Mouse (Mus musculus) frontal cortex, postnatal 36 days (tissue): ENCODE measurements around the gene Enkur.
"Not testable (repeated sequence)": the region's sequence is repeated elsewhere in the genome, so short reads cannot be mapped to it uniquely, and the experiment has no call there.

Experiments used
- DNase-seq, 2 experiments: peaks; one replicate each; pipeline ENCODE4 v3.0.0; 2022; ENCODE audit warnings: low spot score in 2 of 2

Enkur gene

DNA sequence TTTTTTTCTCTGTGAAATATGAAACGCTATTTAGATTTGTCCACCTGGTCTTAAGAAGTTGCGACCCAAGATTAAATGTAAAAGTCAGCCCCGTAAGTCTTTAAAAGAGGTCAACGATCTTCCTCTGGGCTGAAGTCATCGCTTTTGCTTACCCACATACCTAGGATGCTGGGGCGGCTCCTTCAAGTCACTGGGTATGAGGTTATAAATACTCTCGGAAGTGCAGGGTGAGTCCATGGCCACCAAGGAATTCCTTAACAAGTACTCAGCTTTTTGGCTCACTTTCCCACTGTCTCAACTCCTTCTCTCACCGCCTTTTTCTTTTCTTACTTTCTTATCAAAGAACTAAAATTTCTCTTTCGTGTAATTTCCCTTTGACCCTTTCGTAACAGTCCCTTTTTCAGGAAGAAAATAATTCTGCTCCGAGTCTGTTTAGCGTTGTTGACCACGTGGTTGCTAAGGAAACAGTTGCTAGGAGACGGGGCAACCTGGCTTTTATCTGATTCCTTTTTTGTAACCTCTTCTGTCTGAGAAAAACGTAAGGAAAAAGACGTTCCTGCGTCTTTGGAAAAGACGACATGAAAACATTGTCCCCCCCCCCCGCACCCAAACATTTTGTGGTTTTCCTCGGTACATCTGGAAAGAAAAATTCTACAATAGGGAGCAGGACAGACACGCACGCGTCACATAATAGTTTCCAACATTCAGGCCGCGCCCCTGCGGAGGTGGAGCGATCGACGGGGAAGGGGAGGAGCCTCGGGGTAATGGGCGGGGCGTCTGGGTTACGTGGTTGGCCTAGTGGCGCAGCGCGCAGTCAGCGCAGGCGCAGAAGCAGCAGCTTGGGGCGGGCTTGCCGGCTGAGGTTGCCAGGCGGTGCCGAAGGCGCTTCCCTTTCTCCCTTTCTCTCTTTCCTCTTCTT lies at the start of gene Enkur, which contains the start of gene Thnsl1:
Enkur (minus strand) TSS at position 454 of the 919 bp plus-strand sequence.
Thnsl1 (plus strand) TSS at position 813 of the 919 bp plus-strand sequence.
- peak; percentile 97 for DNase-seq

DNA sequence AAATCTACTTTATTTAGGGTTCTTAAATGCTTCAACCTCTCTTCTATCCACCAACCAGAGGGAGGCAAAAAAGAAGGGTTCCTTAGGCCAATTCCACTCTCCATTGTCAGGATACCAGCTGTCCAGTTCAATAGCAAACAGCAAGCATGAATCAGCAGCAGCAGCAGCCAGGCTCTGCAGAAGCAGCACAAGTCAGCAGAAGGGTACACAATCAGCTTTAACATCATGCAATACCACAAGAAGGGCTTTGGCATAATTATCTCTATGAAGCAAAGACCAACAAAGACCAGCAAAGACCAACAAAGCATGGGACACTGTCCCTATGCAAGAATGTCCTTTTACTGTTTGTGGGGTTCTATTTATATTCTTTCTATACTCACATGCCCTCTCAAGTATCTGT lies 49.1 kb upstream of the Enkur start:
- no peak for DNase-seq

DNA sequence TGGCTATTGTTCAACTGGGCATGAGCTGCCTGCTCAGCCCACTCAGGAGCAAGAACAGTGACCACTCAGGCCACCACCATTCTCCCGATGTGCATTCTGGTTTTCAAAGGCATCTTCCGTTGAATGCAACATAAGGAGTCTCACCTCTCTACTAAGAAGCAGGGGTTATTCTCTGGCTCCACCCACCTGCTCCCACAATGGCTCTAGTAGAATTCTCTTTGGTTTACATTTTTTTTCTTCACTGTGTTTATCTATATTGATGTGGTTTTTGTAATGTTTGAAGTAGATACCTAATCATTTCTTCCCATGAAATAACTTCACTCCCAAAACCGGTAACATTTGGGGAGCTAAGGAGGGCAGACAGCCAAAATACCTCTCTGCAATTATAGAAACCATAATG lies 48.5 kb upstream of the Enkur start:
- no peak for DNase-seq

DNA sequence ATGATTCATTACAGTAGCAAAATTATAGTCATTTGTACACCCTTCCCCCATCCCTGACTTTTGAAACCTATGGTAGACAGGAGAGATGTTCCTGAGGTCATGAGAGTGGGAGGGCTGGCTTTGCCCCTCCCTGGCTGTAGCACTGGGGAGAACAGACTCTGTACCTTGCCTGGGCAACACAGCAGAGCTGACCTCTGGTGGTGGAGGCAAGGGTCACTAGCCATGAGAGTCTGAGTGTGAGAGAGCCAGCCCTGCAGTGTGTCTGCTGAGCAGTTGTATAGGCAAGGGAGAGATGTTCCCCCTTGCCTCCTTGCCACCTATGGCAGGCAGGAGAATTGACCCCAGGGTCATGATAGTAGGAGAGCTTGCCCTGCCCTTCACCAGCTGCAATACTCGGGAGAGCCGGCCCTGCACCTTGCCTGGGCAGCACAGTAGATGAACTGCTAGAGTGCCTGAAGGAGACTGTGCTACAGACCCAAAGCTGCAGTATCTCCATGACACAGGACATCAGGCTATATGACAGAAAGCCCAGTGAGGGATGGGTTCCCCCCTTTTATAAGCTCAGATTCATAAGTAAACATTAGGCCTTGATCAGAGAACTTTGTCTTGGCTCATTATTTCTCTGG lies 40.4 kb upstream of the Enkur start:
- no peak for DNase-seq

DNA sequence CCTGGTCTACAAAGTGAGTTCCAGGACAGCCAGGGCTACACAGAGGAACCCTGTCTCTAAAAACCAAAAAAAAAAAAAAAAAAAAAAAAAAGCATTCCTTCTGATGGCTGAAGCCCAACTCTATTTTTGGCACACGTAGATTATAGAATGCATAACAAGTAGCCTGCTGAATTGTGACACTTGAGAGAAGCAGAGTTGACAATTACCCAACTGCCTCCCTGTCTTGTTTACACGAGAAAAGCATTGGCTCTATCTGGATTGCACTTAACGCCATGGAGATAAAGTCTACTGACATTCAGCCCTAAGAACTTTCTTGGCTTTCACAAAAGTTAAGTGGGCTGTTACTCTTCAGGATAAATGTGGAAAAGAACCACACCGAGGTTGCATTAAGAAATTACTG lies 39.8 kb upstream of the Enkur start:
- DNase-seq: no peak

DNA sequence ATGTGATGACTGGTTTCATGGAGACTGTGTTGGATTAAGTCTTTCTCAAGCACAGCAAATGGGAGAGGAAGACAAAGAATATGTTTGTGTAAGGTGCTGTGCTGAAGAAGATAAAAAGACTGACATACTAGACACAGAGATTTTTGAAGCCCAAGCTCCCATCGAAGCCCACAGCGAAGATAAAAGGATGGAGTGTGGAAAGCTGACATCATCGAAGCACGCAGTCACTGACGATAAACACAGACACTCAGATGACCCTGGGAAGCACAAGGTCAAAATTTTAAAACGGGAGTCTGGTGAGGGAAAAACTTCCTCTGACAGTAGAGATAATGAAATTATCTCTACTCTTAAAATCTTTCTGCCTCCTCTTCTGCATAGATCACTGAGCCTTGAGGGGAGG lies 38.9 kb upstream of the Enkur start:
- not testable (repeated sequence) for DNase-seq

DNA sequence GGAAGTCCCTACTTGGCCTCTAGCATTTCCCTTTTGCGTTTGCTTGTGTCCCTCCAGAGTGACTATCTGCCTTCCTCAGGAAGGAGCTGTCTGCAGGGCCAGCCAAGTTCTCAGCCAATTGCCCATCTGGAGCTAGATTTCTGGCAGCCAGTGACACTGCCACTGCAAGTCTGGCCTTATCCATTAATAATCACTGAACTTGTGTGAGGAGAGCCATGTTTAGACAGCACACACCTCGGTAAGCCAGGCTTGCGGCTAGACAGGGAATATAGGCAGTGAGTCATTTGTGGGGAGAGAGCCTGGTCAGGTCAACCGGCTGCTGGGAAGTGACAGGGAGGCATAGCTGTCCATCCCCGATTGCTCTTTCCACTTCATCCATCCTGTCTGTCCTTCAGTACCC lies 31.7 kb upstream of the Enkur start:
- DNase-seq: no peak

DNA sequence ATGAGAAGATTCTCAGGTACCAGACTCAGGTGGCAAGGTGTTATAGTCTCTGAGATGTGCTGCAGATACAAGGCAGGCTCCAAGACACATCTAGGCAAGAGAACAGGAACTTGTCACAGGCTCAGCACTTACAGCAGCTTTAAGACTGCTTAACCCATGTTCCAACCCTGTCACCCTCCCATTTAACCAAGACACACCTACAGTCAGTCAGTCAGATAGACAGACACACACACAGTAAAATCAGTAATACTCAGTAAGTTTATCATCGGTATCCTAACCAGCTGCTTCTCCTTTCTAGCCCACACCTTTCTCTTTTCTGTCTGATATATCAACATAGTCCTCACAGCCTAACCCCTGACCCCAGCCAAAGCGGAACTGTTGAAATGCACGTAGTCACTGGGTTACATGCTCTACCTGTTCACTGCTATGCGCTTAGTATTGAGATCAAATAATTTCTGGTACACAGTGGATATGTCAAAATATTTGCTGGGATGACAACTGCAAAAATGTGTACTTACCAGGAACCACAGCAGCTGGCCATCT lies 30.8 kb upstream of the Enkur start:
- DNase-seq: no peak

DNA sequence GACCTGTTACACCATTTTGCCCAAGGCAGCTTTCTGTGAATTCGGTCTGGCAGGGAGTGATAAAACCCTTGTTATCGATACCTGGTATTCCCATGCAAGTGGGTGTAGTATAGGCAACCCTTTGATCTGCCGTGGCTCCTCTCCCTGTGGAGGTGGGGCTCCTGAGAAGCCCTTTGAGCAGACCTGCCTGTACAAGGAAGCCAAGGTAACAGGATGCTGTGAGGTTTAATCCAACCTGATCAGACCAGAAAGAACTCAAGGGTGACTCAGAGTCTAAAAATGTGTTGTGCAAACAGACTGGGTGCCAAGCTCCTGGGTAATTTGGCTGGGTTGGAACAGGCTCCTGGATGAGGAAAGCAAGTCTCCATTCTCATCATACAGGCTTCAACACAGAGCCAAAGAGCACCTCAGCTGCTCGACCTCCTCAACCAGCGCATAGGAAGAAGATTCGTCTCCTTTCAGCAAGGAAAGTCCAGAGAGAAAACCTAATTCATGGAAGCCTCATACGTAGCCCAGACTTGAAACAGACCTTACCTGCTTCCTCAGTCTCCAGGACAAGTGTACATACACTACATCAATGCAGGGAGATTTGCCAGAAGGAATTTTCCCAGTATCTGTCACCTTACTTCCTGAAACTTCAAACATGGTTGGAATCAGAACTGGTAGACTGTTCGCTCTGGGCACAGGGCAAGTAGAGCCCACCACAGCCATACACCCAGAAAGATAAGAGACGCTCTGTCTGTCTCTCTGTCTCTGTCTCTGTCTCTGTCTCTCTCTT lies 29.9 kb upstream of the Enkur start:
- DNase-seq: no peak

DNA sequence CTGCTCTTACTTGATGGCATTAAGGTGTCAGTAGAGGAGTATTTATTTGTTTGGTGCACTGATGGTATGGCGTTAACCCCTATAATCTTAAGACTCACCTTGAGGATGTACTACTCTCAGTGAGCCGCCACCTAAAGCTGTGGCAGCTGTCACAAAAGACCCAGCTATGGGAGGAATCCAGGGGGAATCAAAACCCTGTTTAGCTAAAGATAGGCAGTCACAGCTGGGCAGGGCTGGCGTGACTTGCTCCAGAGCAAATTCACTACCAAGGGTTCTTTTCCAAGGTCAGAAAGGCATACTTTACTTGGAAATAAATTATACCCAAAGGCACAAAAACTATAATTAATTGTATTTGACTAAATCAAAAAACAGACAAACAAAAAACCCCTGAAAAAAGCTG lies 26.0 kb upstream of the Enkur start:
- DNase-seq: no peak

DNA sequence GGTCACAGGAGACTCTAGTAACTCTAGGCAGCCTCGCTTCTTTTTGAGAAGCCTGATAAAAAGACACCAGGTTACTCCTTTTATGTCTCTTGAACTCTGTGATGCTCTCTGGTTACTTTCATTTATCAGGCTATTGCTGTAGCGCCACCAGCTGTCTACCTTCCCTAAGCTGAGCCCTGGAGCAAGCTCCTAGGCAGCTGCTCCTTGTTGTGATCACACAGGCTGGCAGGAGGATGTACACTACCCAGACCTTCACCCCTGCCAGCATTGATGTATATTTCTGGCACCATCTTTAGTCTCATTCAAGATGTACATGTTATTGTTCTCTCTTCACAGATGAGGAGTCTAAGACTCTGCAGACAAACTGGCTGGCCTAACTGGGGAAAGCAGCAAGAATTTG lies 25.1 kb upstream of the Enkur start:
- no peak for DNase-seq

DNA sequence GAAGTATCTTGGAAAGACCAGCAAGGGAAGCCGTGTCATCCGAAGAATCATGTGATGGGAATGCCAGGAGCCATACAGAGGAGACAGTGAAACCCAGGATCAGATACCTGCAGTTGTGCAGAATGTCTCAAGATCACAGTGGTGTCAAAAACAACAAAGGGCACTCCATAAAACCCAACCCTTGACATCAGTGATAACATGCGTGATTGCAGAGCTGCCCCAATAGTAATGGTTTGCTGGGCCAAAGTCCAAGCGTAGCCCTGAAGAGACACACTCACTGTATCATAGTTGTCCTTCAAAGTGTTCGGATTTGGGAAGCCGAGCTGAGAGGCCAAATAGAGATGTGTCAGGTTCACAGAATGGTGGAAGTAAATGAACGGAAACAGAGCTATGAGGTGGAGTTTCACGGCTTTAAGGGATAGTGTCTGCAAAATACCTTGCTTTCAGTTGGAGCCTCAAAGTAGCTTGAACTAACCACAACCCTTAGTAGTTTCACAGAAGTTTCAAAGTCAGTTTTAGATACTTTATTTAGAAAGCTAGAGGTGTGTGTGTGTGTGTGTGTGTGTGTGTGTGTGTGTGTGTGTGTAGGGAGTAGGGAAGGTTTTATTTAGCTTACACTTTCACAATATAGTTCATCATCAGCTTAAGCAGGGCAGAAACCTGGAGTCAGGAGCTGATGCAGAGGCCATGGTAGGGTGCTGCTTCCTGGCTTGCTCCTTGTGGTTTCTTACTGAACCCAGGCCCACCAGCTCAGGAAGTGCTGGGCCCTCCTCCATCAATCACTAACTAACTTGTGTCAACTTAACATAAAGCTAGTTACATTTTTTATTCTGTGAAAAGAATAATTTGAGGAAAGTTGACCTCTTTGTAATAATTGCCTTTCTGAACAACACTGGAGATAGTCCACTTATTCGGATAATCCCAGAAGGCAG lies 17.6 kb upstream of the Enkur start:
- DNase-seq: no peak

DNA sequence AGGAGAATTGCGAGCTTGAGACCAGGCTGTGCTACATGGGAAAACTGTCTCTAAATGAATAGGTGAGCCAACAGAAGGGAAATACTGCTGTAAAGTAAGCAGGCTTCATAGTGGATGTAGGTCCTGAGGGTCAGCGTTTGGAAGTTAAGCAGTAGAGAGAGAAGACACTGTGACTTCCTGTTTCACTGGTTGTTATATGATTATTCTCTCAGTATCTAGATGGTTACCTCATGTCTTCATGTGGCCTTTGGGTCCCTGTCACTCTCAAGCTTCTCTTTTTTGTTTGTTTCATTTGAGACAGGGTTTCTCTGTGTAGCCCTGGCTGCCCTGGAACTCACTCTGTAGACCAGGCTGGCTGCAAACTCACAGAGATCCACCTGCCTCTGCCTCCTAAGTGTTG lies 10.1 kb upstream of the Enkur start:
- DNase-seq: no peak

DNA sequence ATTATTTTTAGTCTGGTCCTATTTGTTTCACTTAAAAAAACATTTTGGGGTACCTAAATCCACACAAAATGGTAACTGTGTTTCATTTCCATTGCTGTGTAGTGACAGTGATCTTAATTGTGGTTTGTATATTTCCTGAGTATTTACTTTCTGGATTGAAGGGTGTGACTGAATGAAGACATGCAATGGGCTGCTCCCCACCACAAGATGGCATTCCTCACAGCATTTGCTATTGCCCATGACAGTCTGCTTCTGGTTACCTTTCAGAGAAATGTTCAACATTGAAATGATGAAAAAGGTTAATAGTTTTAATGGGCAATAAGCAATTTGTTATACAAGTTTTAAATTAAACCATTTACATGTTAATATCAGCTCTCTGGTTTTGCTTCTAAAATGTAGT lies 9.2 kb upstream of the Enkur start:
- DNase-seq: no peak

DNA sequence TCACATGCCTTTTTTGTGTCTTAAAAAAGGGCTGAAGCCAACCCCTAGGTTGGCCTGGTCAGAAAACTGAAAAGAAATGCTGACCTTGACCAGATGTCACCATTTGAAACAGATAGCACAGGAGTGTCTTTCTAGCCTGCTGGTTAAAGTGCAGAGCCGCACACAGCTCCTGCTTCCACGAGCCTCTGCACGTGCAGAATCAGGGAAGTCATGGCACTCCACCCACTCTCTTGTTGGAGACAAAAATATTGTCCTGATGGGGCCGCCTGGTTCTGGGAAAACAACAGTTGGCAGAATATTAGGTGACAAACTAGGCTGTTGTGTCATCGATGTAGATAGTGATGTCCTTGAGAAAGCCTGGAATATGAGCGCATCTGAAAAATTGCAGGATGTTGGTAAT lies 6.2 kb upstream of the Enkur start:
- no peak for DNase-seq

DNA sequence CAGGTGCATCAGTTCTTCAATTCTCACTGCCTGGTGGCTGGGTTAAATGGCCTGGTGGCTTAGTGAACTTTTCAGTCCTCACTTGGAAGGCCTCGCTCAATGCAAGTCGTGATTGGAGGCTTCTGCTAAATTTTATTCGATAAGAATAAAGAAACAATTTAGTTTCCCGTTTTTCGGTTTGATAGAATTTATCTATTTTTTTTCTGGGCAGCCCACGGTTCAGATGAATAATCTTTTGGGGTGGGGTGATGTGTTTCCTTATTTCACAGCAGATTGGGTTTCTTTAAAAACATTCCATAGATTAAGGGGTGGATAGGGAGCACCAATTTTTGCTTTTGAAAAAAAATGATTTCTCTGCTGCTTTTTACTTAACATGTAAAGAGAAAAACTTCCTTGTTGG lies 1.1 kb upstream of the Enkur start:
- no peak for DNase-seq

DNA sequence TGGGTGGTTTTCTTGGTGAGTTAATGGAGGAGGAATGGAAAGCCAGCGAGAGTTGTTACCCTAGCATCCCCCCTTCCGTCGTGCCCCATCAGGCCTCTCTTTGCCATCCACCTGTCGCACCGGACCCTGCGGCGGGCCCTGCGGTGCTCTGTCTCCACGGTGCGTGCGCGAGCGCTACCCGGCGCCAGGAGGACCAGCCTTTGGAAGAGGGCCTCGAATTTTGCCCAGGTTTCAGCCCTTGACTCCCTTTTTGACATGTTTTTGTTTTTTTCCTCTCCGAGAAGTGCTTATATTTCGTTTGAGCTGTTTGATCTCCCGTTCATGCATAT lies 630 bp upstream of the Enkur start:
- DNase-seq: no peak

DNA sequence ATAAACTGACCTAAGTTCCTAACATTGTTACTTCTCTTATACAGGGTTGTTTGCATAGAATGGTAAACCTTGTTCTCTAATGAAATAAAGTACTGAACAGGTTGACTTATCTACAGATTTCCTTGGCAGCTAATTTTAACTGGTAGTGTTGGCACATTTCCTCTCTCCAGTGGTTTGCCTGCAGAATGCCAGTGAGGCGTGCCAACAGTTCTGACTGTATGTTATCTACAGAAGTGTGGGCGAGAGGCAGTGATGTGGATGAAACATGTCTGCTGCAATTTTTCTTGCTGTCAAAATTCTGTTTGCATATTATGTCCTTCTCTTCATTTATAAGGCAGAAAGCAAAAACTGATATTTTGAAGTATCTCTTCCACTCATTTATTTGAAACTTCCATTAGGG lies 2.4 kb downstream of the Enkur start:
- peak in 1 of 2 experiments; percentile 18 for DNase-seq

DNA sequence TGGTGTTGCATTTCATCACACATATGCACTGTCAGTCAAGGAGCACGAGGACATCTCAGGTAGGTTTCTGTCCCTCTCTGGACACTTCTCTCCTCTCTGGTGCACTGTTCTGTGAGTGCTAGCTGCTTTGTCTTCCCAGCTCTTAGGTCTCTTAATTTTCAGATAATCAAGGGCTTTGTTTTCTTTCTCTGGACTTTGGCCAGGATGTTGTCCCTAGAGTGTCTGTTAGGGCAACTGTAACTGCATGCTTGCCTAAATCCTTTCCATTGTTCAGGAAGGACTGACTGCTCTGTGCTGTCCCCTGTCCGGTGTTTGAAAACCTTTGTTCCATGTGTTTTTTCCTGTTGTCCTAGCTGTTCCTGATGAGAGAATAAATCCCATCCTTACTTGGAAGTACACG lies 6.1 kb downstream of the Enkur start:
- DNase-seq: no peak

DNA sequence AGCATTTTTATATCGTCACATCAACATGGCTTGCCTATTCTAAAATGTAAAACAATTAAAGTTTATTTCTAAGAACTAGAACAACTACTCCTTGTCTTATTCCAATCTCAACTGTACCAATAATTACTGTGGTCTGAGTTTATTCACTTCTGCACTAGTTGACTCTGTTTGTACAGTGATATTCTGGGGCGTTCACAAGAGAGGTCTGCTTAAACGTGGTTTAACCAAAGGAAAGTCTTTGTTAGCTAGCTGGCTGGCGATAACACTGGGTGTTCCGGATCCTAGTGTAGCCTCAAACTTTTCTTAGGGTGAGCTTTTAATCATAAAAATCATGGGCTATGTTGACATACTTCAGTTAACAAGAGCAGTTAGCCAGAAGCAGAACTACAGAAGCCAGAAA lies 9.9 kb downstream of the Enkur start:
- DNase-seq: no peak

DNA sequence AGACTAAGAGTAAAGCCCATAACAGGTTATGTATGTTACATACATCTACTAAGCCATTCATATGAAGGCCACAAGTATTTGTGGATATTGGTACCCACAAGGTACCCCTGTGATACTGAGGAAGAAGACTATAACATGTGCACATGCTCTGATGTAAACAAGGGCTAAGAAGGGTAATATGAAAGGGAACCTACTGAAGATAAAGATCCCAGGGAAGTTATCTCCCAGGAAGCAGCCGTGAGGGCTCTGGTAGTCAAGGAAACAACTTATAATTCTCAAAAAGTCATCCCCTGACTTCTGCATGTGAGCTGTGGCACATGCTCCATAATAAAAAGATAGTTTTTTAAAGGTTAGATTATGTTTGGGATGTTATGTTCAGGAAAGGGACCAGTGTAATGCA lies 13.9 kb downstream of the Enkur start:
- no peak for DNase-seq
